Mouse (Mus musculus): ENCODE results near the gene Apol8. TPM values are rescaled to one million over a fixed set of nuclear protein-coding genes. Genes with fewer than 3 reads are reported as not detected.

Apol8 gene
- total and polyA plus RNA-seq, 2 experiments from 2014 or later: 0.36 TPM; not detected in 1

GRCm38 (mm10) chr15:77765484-77766093 is 8.8 kb upstream of the Apol8 start:
- Histone ChIP-seq H3K27ac (ENCODE audit: low read depth, low read length) (no peak overlapping the region), H3K9ac (replicated peaks; ENCODE audit: low read length, poor library complexity, severe bottlenecking) (no peak overlapping the region), H3K4me2 (ENCODE audit: low read depth, low read length, poor library complexity, severe bottlenecking) (no peak overlapping the region), H3K27me3 (ENCODE audit: insufficient read depth, low read length) (no peaks in the 10 kb centered on the region), H3K9me3 (ENCODE audit: low read length) (no peaks in the 10 kb centered on the region), H3K4me1 (ENCODE audit: insufficient read depth, low read length) (no peaks in the 10 kb centered on the region), H3K36me3 (ENCODE audit: insufficient read depth, low read length) (peaks cover 84% of the 10 kb centered on the region), H3K4me3 (ENCODE audit: low read depth, low read length) (no peak overlapping the region)
- 94% methylated on average over 16 of the region's 16 CpGs for WGBS
- TF ChIP-seq CTCF (IDR thresholded peaks at IDR 0.05): no peak
- DNase-seq (ENCODE audit: low spot score) (no peak), ATAC-seq (ENCODE audit: low FRiP score) (no peak)

DNA sequence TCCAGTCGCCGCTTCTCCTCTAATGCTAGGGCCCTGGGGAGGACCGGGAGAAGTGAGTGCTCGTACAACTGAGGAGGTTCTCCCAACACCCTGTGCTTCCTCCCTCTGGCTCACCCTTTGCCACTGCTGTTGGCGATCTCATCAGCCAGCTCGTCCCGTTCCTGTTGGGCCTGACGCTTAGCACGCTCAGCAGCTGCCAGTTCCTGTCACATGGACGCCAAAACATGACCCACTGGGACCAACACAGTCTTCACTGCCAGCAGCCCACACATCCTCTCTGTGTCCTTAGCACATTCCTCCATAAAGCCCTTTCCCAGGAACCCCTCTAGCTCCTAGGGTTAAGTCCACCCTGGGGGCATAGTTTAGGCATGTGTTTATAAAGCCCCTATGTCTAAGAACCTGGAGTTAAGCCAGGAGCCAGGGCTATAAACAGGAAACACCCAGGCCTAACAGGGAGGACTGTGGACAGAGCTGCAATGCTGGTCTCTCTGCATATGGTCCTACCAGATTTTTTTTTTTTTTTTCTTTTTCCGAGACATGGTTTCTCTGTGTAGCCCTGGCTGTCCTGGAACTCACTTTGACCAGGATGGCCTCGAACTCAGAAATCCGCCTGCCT is 7.7 kb upstream of the Apol8 start:
- no peaks in the 10 kb centered on the region for H3K9me3 ChIP-seq (ENCODE audit: low read length)
- H3K27ac ChIP-seq (ENCODE audit: low read depth, low read length): no peak overlapping the region
- H3K4me2 ChIP-seq (ENCODE audit: low read depth, low read length, poor library complexity, severe bottlenecking): no peak overlapping the region
- 82% methylated on average over 13 of the region's 13 CpGs for WGBS
- no peak overlapping the region for H3K9ac ChIP-seq (replicated peaks; ENCODE audit: low read length, poor library complexity, severe bottlenecking)
- no peaks in the 10 kb centered on the region for H3K4me1 ChIP-seq (ENCODE audit: insufficient read depth, low read length)
- peak; percentile 14 for DNase-seq (ENCODE audit: low spot score)
- no peak overlapping the region for H3K4me3 ChIP-seq (ENCODE audit: low read depth, low read length)
- no peaks in the 10 kb centered on the region for H3K27me3 ChIP-seq (ENCODE audit: insufficient read depth, low read length)
- TF ChIP-seq CTCF (IDR thresholded peaks at IDR 0.05): no peak
- H3K36me3 ChIP-seq (ENCODE audit: insufficient read depth, low read length): peaks cover 75% of the 10 kb centered on the region
- ATAC-seq (ENCODE audit: low FRiP score): no peak

GRCm38 (mm10) chr15:77763702-77764101 is 6.9 kb upstream of the Apol8 start:
- no peak for TF ChIP-seq CTCF (IDR thresholded peaks at IDR 0.05)
- 91% methylated on average over 11 of the region's 11 CpGs for WGBS
- ATAC-seq (ENCODE audit: low FRiP score): no peak
- Histone ChIP-seq H3K36me3 (ENCODE audit: insufficient read depth, low read length) (peaks cover 67% of the 10 kb centered on the region), H3K4me2 (ENCODE audit: low read depth, low read length, poor library complexity, severe bottlenecking) (no peak overlapping the region), H3K27me3 (ENCODE audit: insufficient read depth, low read length) (no peaks in the 10 kb centered on the region), H3K27ac (ENCODE audit: low read depth, low read length) (no peak overlapping the region), H3K9me3 (ENCODE audit: low read length) (no peaks in the 10 kb centered on the region), H3K9ac (replicated peaks; ENCODE audit: low read length, poor library complexity, severe bottlenecking) (no peak overlapping the region), H3K4me1 (ENCODE audit: insufficient read depth, low read length) (no peaks in the 10 kb centered on the region), H3K4me3 (ENCODE audit: low read depth, low read length) (no peak overlapping the region)
- DNase-seq (ENCODE audit: low spot score): no peak

- 93% methylated on average over 16 of the region's 16 CpGs for WGBS
- H3K9me3 ChIP-seq (ENCODE audit: low read length): no peaks in the 10 kb centered on the region
- no peak overlapping the region for H3K9ac ChIP-seq (replicated peaks; ENCODE audit: low read length, poor library complexity, severe bottlenecking)
- no peak for TF ChIP-seq CTCF (IDR thresholded peaks at IDR 0.05)
- H3K27me3 ChIP-seq (ENCODE audit: insufficient read depth, low read length): no peaks in the 10 kb centered on the region
- DNase-seq (ENCODE audit: low spot score) (no peak), ATAC-seq (ENCODE audit: low FRiP score) (no peak)
- no peak overlapping the region for H3K4me2 ChIP-seq (ENCODE audit: low read depth, low read length, poor library complexity, severe bottlenecking)
- H3K4me3 ChIP-seq (ENCODE audit: low read depth, low read length): no peak overlapping the region
- H3K4me1 ChIP-seq (ENCODE audit: insufficient read depth, low read length): no peaks in the 10 kb centered on the region
- peaks cover 61% of the 10 kb centered on the region for H3K36me3 ChIP-seq (ENCODE audit: insufficient read depth, low read length)
- no peak overlapping the region for H3K27ac ChIP-seq (ENCODE audit: low read depth, low read length)
These were observed 6.2 kb upstream of the Apol8 start for GRCm38 (mm10) chr15:77763050-77763449.

- no peak overlapping the region for H3K27ac ChIP-seq (ENCODE audit: low read depth, low read length)
- no peak for ATAC-seq (ENCODE audit: low FRiP score)
- peaks cover 52% of the 10 kb centered on the region for H3K36me3 ChIP-seq (ENCODE audit: insufficient read depth, low read length)
- peak; percentile 55 for DNase-seq (ENCODE audit: low spot score)
- H3K9me3 ChIP-seq (ENCODE audit: low read length): no peaks in the 10 kb centered on the region
- H3K4me3 ChIP-seq (ENCODE audit: low read depth, low read length): no peak overlapping the region
- no peak overlapping the region for H3K4me2 ChIP-seq (ENCODE audit: low read depth, low read length, poor library complexity, severe bottlenecking)
- H3K9ac ChIP-seq (replicated peaks; ENCODE audit: low read length, poor library complexity, severe bottlenecking): no peak overlapping the region
- no peaks in the 10 kb centered on the region for H3K4me1 ChIP-seq (ENCODE audit: insufficient read depth, low read length)
- peak; percentile 76 for TF ChIP-seq CTCF (IDR thresholded peaks at IDR 0.05)
- 75% methylated on average over 22 of the region's 22 CpGs for WGBS
- H3K27me3 ChIP-seq (ENCODE audit: insufficient read depth, low read length): no peaks in the 10 kb centered on the region
These were observed 5.0 kb upstream of the Apol8 start for GRCm38 (mm10) chr15:77761561-77762380.

DNA sequence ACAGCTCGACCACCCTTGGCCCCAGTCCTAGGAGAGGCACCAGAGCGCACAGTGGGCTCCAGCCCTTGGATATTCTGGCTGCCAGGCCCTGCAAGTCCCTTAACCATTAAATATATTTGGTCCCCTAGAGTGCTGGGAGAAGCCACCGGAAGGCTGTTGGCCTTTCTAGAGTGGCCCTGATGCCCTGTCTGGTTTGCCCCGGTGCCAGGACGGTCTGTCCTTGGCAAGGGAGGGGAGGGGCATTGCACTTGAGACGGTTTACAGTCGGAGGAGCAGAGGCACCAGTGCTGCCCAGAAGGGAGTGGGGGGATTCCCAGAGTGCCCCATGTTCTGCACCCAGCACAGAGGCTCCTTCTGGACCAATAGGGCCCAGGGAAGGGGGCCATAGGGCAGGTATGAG is 4.3 kb upstream of the Apol8 start:
- no peak overlapping the region for H3K4me2 ChIP-seq (ENCODE audit: low read depth, low read length, poor library complexity, severe bottlenecking)
- no peak overlapping the region for H3K9ac ChIP-seq (replicated peaks; ENCODE audit: low read length, poor library complexity, severe bottlenecking)
- WGBS: 92% methylated on average over 7 of the region's 7 CpGs
- no peaks in the 10 kb centered on the region for H3K27me3 ChIP-seq (ENCODE audit: insufficient read depth, low read length)
- TF ChIP-seq CTCF (IDR thresholded peaks at IDR 0.05): no peak
- H3K9me3 ChIP-seq (ENCODE audit: low read length): no peaks in the 10 kb centered on the region
- ATAC-seq (ENCODE audit: low FRiP score) (no peak), DNase-seq (ENCODE audit: low spot score) (no peak)
- no peak overlapping the region for H3K27ac ChIP-seq (ENCODE audit: low read depth, low read length)
- H3K4me3 ChIP-seq (ENCODE audit: low read depth, low read length): no peak overlapping the region
- H3K4me1 ChIP-seq (ENCODE audit: insufficient read depth, low read length): no peaks in the 10 kb centered on the region
- peaks cover 45% of the 10 kb centered on the region for H3K36me3 ChIP-seq (ENCODE audit: insufficient read depth, low read length)
